Mouse (Mus musculus) WW6 (cell line): ENCODE results near the gene Esp16.
"Not testable (repeated sequence)": the region's sequence is repeated elsewhere in the genome, so short reads cannot be mapped to it uniquely, and the experiment has no call there.

ENCODE experiments used
- DNase-seq: peaks from one replicate; pipeline ENCODE4 v3.0.0-alpha.2; 2013; ENCODE audit warnings: low read depth, low spot score

The Esp16 gene

DNA sequence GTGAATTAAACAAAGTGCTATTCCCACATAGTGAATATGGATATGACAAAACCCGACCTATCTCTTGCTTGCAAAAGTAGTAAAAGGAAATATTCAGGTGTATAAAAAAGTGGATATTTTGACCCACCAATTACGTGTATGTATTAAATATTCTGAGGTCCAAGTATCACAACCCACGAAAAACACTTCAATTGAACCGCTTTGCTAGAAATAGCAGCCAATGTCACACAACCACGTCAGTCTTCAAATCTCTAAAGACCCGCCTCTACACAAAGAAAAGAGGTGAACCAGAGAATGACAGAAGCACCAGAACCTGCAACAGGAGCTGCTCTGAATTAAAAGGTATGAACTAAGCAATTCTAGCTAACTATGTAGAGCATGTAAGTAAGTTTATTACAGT is at the start of gene Esp16:
Gene Esp16 (plus strand): TSS at position 301 of the 400 bp plus-strand sequence.
- DNase-seq, result not testable (repeated sequence)

DNA sequence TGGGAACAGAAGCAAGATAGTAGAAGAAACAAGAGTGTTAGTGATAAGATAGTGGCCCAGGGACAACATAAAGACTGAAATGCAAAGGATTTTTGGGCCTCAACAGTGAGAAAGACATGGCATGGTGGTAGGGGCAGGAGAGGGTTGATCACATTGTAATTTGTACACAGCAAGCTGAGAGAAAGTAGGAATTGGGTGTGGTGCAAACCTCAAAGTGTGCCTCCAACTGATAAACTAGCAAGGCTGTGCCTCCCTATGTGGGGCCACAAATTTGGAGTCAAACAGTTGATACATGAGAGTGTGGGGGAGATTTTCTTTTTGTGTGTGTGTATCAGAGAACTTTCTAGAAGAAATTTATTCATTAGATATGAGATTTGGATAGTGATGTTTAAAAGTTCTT is 37.9 kb upstream of the Esp16 start:
- DNase-seq, result not testable (repeated sequence)
